Mouse (Mus musculus) embryonic fibroblast, embryonic 13.5 days (primary cell): ENCODE data around the gene Minos1.

Experiments used
- CTCF ChIP-seq: IDR thresholded peaks from 2 replicates; pipeline ENCODE4 v1.5.1; 2011; ENCODE audit warnings: mild to moderate bottlenecking, control low read depth, low read length, moderate library complexity, borderline replicate concordance; ENCODE audit not compliant: insufficient read depth
- POLR2A ChIP-seq: IDR thresholded peaks from 2 replicates; pipeline ENCODE4 v1.6.1; 2011; ENCODE audit warnings: low read depth, mild to moderate bottlenecking, control low read depth, low read length, moderate library complexity

DNA sequence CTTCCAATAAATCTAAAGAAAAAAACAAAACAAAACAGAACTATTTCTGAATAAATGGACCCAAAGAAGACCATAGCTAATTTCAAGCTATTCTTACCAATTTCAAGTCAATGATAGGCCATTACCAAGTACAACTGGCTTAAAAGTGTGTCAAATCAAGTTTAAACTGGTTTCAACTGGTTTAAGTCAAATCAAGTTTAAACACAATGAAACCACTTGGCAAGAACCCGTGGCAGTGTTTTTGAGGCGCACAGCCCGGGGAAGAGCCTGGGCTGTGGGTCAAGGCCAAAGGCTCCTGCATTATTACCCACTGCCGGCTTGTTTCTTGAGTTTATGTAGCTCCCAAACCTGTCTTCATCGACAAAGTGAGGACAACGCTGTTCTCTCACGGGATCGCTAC is 30.6 kb downstream of the Minos1 start:
- no peak for TF ChIP-seq CTCF
- no peak for TF ChIP-seq POLR2A
